Mouse (Mus musculus) urinary bladder, adult 2 months (tissue): ENCODE measurements around the gene Pex26. TPM values are rescaled to one million over a fixed set of nuclear protein-coding genes. Genes with fewer than 3 reads are reported as not detected.

Experiments
- DNase-seq: peaks from one replicate; pipeline ENCODE4 v3.0.0; 2022; ENCODE audit warnings: low spot score
- polyA plus RNA-seq: library from polyadenylated mRNA; depleted of rRNA; stranded (reverse); fragments of >200 nt; gene quantifications from 2 replicates; pipeline ENCODE4 v1.2.3, GENCODE M21; 2012; rRNA removed

Pex26 gene
- polyA plus RNA-seq = 14.7 and 17.2 TPM in 2 replicates

DNA sequence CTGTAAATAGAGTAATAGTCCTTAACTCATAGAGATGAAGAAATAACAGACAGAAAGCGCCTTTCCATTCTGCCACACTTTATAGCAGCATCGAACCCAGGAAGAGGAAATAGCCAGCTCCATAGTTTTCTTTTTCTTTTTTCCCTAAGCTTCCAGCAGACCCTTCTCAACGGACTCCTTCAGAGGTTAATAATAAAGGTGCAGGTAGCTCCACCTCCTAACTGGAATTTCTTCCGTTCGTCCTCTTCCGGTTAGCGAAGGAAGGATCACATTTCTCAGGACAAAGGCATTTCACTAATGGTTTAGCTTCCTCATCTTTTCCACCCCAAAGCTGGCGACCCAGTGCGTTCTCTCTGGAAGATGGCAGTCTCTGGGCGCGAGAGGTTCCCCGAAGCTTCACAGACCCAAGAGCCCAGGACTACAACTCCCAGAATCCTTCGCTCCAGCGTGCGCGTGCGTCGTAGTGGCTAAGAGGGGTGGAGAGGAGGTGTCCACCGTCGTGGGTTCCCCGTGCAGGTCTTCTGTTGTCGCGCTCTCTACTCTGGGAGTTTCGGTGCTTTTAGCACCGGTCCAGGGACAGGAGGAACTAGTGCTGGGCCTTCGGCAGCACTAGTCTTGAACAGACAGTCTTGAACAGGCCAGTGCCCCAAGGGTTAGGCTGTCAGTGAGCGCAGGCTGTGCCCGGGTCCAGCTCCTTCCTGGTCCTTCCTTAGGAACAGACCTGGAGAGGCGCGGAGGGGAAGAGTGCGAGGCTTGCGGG, at the start of gene Pex26:
Pex26 (plus strand) TSS at position 254 of the 760 bp plus-strand sequence.
- DNase-seq = peak; percentile 83

- no peak for DNase-seq
Measured at GRCm38 (mm10) chr6:121134249-121134648, 49.2 kb upstream of the Pex26 start.

DNA sequence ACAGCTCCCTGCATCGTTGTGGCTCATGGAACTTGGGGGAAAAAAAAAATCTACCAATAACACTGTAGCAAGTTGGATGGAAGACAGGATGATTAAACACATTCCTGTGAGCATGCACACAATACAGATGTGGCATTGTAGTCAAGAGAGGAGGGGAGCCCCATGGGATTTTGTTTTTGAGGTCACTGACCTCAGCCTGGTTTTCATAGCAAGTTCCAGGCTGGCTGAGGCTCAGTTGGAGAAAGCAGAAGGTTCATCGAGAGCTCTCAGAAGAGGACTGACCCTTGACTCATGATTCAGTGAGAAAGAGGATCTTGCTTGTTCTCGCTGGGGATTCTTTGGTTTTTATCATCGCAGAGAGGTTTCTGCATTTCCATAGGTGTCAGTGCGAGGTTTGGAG, 48.6 kb upstream of the Pex26 start:
- no peak for DNase-seq

DNA sequence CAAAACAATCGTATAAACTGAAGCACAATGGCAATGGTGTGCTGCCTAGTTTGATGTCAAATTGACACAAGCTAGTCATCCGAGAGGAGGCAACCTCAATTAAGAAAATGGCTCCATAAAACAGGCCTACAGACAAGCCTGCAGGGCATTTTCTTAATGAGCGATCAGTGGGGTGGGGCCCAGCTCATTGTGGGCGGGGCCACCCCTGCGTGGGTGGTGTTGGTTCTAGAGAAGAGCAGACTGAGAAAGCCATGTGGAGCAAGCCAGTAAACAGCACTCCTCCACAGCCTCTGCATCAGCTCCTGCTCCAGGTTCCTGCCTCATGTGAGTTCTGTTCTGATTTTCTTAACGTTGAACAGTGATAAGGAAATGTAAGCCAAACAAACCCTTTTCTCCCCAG, 46.2 kb upstream of the Pex26 start:
- DNase-seq = no peak

DNA sequence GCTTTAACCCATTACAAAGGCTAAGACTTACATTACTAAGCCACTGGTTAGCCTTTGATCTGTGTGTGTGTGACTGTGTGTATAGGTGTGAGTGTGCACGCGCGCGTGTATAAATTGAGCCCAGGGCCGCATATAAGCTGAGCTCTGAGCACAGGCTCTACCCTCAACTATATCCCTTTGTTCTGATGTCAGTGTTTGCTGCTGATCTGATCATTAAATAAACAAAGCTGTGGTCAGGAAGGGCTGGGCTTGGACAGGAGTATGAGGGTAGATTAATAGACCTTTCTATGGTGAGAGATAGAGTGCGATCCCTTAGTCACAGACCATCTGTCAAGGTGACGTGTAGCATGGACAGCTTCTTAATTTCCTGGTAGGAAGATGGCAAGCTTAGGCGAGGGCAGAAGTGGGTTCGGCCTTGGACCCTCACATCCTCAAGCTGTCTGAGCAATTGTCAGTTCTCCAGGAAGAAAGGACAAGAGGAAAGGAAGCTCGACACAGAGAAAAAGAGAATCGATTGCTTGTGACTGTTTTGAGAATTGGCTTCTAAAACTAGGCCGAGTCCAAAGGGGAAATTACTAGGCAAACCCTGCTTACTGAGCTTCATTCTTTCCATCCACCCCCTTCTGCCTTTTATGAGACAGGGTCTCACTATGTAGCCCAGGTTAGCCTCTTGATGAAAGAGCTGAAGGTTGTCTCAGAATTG, 45.0 kb upstream of the Pex26 start:
- no peak for DNase-seq

DNA sequence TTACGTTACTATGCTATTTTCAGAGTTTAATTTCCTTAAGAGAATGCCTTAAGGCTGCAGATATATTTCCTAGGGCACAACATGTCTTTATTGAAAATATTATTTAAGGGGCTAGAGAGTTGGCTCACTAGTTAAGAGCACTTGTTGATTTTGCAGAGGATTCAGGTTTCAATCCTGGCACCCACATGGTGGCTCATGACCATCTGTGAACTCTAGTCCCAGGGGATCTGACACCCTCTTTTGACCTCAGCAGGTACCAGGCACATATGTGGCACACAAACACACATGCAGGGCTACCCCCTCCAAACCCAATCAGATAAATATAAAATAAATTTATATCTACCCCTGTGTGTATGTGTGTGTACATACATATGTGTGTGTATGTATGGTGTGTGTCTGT, 44.2 kb upstream of the Pex26 start:
- no peak for DNase-seq

DNA sequence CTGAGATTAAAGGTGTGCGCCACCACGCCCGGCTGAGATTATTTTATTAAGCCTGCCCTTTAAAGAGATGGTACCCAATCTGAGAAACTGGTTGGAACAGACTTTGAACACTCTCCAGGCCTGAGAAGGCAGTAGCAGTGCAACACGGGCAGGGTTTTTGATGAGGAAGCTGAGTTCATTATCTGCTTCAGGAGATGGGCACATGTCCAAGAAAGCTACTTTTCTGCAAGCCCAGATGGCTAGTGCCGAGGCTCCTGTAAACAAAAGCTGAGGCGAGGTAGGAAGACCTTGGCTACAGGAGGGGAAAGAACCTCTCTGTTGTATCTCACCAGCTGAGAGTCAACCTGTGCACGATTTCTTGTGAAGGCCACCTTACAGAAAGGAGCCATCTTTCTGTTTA, 41.2 kb upstream of the Pex26 start:
- DNase-seq = no peak

GRCm38 (mm10) chr6:121143439-121143838, 40.0 kb upstream of the Pex26 start:
- no peak for DNase-seq

GRCm38 (mm10) chr6:121144066-121144465, 39.4 kb upstream of the Pex26 start:
- DNase-seq = no peak

DNA sequence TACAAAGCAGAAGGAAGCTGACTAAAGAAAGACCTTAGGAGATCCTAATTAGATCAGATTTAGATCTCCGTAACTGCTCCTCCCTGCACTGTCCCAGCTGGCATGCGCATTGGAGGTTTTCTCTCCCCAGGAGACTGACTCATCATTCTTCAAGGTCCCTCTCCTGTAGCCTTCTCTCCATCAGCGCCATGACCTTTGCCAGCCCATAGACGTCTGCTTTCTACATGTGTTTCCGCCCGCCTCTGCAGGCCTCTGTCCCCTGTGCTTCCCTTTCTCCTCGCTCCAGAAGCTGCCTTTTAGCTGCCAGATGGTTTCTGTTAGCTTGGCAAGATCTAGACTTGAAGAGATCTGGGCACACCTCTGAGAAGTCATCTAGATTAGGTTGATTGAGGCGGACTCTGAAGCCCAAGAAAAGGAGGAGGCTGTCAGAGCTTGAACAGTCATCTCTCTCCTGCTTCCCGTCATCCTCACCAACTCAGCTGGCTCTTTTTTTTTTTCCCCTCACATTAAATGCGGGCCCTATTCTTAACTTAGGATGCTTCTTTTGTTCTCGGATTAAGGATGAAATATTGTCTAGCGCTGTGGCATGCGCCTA, 38.4 kb upstream of the Pex26 start:
- no peak for DNase-seq

DNA sequence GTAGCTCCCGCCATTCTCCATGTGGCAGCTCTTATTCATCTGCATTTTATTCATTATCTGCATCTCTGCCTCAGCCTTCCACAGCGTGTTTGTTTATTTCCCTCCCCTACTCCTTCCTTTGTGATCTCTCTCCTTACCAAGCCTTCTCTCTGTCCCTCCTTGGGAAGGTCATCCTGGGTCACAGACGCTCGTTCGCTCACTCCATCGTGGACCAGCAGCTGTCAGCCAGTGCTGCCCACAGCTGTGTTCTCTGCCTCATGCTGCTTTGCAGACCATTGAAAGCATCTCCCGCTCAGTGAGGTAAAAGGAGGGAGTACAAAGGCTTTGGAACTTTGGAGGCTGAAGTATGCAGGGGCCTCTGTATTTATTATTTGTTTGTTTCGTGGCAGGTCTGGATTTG, 37.6 kb upstream of the Pex26 start:
- no peak for DNase-seq

- DNase-seq = no peak
Measured at GRCm38 (mm10) chr6:121146798-121147197, 36.7 kb upstream of the Pex26 start.

- DNase-seq = no peak
Measured at GRCm38 (mm10) chr6:121148360-121148759, 35.1 kb upstream of the Pex26 start.

- DNase-seq = no peak
Measured at GRCm38 (mm10) chr6:121149420-121149819, 34.0 kb upstream of the Pex26 start.

DNA sequence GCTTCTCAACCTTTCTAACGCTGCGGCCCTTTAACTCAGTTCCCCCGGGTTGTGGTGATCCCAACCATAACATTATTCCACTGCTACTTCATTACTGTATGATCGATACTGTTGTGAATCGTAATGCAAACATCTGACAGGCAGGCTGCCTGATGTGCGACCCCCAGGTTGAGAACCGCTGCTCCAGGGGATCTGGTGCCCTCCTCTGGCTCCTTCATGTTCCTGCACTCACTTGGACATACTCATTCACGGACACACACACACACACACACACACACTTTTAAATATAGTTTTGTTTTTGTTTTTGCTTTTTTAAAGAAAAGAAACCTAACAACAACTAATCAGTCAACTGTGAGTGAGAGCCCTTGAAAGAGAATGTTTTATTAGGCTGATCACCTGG, 33.3 kb upstream of the Pex26 start:
- DNase-seq = no peak

DNA sequence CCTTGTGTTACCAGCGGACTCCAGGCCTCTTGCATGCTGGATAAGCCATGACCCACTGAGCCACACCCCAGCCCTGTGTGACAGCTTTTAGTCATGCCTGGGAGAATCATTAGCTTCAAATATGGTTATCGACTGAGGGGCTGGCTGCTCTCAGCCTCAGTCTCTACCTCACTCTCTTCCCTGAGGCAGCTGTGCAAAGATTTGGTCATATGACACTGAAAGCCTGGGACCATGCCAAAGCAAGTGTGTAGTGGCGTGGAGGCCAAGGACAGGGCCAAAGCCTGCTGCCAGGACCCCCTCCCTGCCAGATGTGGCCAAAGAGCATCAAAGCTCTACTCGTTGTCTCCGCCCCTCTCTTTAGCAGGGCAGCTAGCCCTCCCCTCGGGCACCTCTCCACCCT, 31.7 kb upstream of the Pex26 start:
- no peak for DNase-seq

GRCm38 (mm10) chr6:121153177-121153576, 30.3 kb upstream of the Pex26 start:
- no peak for DNase-seq

DNA sequence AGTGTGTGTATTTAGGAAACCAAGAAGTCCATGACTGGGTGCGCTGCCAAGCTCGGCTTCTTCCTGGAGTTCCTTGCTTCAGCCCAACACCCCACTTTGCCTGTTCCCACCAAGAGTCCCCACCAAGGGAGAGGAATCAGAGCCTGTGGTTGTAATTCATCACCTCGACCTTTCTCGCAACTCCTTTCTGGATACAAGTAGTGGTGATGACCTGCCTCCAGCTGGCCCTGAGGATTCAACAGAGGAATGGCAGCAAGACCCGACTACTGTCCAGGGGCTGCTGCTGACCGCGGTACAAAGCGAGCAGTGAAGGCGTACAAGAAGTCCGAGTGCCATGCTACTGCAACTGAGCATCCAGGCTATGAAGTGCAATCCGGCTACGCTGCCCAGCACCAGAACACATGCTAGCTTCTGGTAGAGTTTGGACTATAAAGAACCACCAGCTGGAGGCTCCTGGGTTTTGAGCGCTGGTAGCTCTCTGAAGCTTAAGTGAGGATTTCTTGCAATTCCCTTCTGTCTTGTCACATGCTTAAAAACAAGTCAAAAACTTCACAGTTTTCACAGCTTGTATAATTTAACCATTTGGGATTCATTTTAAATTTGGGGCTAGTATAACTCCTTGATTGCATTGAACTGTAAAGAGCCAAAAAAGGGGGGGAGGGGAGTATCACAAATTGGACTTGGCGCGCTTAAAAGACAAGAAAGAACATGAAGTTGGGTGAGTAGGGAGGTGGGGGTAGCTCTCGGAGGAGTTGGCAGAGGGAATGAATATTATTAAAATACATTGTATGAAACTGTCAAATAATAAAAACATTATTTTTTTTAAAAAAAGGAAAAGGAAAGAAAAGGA, 28.8 kb upstream of the Pex26 start:
- no peak for DNase-seq

- no peak for DNase-seq
Measured at GRCm38 (mm10) chr6:121156030-121156429, 27.4 kb upstream of the Pex26 start.

DNA sequence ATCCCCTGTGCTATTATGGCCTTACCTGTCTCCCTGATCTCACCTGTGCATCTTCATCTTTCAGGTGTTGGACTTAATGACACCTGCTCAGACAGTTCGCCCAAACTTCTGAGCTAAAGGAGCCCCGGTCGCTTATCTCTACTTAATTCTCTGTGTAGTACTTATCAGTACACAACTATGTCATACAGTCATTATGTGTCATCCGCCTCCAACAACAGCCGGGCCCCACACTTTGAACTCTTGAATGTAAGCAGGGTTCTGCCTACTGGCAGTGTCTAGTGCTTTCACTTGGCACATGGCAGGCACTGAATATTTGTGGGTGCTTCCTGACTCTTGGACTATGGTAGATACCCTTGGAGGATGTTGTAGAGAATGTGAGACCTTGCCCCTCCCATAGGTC, 23.9 kb upstream of the Pex26 start:
- DNase-seq = no peak

DNA sequence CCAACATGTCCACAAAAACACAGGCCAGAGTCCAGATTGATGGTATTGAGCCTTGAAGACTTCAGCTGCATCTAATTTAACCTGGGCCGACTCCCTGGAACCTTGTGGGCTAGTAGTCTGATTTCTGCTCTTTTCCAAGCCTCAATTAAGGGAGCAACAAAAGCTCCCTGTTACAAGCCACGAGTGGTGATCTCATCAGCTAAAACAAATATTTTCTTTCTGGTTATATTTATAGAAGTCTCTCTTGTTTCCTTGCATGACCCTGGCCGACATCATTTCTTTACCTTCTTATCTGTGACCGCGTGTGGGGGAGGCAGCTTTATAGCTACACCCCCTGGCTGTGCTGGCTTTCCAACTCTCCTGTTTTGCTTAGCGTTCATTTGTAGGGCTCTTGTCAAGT, 23.3 kb upstream of the Pex26 start:
- no peak for DNase-seq

DNA sequence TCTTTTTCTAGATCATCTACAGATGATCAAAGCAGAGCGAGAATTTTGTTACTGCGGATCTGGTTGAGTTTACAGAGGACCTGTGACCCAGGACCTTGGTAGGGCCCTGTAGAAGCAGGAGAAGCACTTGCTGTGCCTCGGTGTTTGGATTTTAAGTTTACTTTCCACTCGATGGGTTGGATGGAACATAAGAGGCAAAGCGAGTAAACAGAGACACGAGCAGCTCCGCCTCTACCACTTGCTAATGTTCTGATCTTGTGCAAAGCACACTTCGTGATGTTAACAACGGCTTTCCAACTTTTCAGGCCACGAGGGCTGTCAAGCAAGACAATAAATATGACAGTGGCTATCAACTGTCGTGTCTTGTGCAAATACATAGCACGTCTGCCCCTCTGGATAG, 20.9 kb upstream of the Pex26 start:
- DNase-seq = no peak
